Mouse (Mus musculus) cerebellum, adult (tissue): ENCODE data around the gene Sdccag8.

Experiments
- ATAC-seq: cut with Nextera tagmentation; 2 replicates; pipeline ENCODE4 v1.9.2; 2017; ENCODE audit warnings: mild to moderate bottlenecking, moderate library complexity, mixed read lengths; ENCODE audit not compliant: insufficient number of reproducible peaks, low FRiP score, low TSS enrichment

The Sdccag8 gene

GRCm38 (mm10) chr1:176873463-176873862, 59.0 kb downstream of the Sdccag8 start:
- no peak for ATAC-seq

- no peak for ATAC-seq
These were observed 59.7 kb downstream of the Sdccag8 start for GRCm38 (mm10) chr1:176874155-176874554.

- ATAC-seq = no peak
These were observed 63.3 kb downstream of the Sdccag8 start for GRCm38 (mm10) chr1:176877756-176878155.

GRCm38 (mm10) chr1:176879005-176879404, 64.5 kb downstream of the Sdccag8 start:
- ATAC-seq = no peak; the same call in 1 of the 2 replicates

GRCm38 (mm10) chr1:176879614-176880013, 65.2 kb downstream of the Sdccag8 start:
- ATAC-seq = no peak

- no peak for ATAC-seq
These were observed 65.6 kb downstream of the Sdccag8 start for GRCm38 (mm10) chr1:176880101-176880500.

- no peak for ATAC-seq
These were observed 66.5 kb downstream of the Sdccag8 start for GRCm38 (mm10) chr1:176880943-176881342.

GRCm38 (mm10) chr1:176885207-176885933, 70.9 kb downstream of the Sdccag8 start:
- ATAC-seq = no peak

GRCm38 (mm10) chr1:176886002-176886401, 71.5 kb downstream of the Sdccag8 start:
- no peak for ATAC-seq

- ATAC-seq = no peak
These were observed 89.3 kb downstream of the Sdccag8 start for GRCm38 (mm10) chr1:176903741-176904140.

- ATAC-seq = peak; percentile 89
These were observed 101.5 kb downstream of the Sdccag8 start for GRCm38 (mm10) chr1:176915946-176916345.

- no peak for ATAC-seq
These were observed 105.0 kb downstream of the Sdccag8 start for GRCm38 (mm10) chr1:176919486-176919885.

GRCm38 (mm10) chr1:176922842-176923241, 108.4 kb downstream of the Sdccag8 start:
- ATAC-seq = no peak

GRCm38 (mm10) chr1:176926009-176926408, 111.5 kb downstream of the Sdccag8 start:
- no peak for ATAC-seq

GRCm38 (mm10) chr1:176927312-176927711, 112.9 kb downstream of the Sdccag8 start:
- ATAC-seq = no peak

GRCm38 (mm10) chr1:176929710-176930109, 115.2 kb downstream of the Sdccag8 start:
- peak; percentile 87 for ATAC-seq

- no peak for ATAC-seq
These were observed 116.1 kb downstream of the Sdccag8 start for GRCm38 (mm10) chr1:176930574-176930973.

GRCm38 (mm10) chr1:176930981-176931500, 116.6 kb downstream of the Sdccag8 start:
- ATAC-seq = no peak

- no peak for ATAC-seq
These were observed 117.1 kb downstream of the Sdccag8 start for GRCm38 (mm10) chr1:176931511-176931910.

GRCm38 (mm10) chr1:176932320-176932950, 118.0 kb downstream of the Sdccag8 start:
- no peak for ATAC-seq

- ATAC-seq = peak; percentile 53; the same call in 1 of the 2 replicates
These were observed 118.9 kb downstream of the Sdccag8 start for GRCm38 (mm10) chr1:176933319-176933718.
